Mouse (Mus musculus) megakaryocyte-erythroid progenitor cell, adult 5-6 weeks (primary cell): ENCODE data around the gene Uevld. TPM values are rescaled to one million over a fixed set of nuclear protein-coding genes. Genes with fewer than 3 reads are reported as not detected.

Experiments used
- ATAC-seq: replicated peaks from 2 replicates; pipeline ENCODE4 v1.8.0; 2016; ENCODE audit warnings: mild to moderate bottlenecking, inconsistent platforms; ENCODE audit not compliant: severe bottlenecking, poor library complexity, low FRiP score, low TSS enrichment
- total RNA-seq, 2 experiments: library from RNA; stranded (forward) in 1 of 2; stranded (reverse) in 1 of 2; fragments of 200-1000, 215-1000 nt in 1 of 2; fragments of >200 nt in 1 of 2; fragmentation: Nextera tagmentation in 1 of 2; gene quantifications; 2 replicates each; pipeline ENCODE4 v1.2.3; 2014 to 2017

Gene Uevld
- total RNA-seq, 2 experiments from 2014 or later: 8.0 to 12.0 TPM

DNA sequence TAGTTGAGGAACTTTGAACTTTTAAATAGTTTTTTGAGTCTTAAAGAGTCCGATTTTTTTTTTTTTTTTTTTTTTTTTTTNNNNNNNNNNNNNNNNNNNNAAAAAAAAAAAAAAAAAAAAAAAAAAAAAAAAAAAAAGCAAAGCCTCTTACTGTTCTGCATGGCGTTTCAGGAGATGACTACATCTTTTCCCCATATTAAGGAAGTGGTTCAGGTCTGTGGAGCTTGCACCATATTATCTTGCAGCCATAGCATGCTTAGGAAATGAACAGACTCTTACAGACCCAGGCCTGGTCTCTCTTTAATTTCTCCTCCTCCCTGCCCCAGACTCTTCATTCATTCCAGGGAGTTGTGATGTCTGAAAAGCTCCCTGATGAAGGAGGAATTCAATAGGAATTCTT lies 77.3 kb downstream of the Uevld start:
- ATAC-seq: no peak

DNA sequence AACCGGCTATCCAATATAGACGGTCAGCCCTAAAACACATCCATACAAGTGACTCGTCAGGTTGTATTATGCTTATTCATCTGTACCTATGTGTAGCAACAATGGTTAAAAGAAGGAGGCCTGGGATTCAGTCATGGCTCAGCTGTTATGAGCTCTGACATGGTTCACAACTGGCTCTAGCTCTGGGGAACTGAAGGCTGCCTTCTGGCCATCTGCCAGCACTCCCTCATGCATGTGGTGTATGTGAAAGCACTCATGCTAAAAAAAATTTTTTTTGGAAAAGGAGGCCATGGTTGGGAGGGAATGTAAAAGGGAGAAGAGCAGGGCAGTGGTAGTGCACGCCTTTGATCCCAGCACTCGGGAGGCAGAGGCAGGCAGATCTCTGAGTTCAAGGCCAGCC lies 78.5 kb downstream of the Uevld start:
- no peak for ATAC-seq

- peak; percentile 39 for ATAC-seq
Observed at GRCm38 (mm10) chr7:46877255-46877654, 81.1 kb downstream of the Uevld start.

- no peak for ATAC-seq
Observed at GRCm38 (mm10) chr7:46876841-46877240, 81.5 kb downstream of the Uevld start.

Other genes with a start within 250 kb of the Uevld start
- 19.2 and 19.7 TPM in 2 replicates for gene Saal1, start 247.8 kb downstream of the Uevld start, total RNA-seq (2014; fragmentation: Nextera tagmentation)
- 20.5 and 23.1 TPM in 2 replicates for gene Saal1, start 247.8 kb downstream of the Uevld start, total RNA-seq (2017)
- not detected in 2 replicates for gene Saa3, start 242.8 kb downstream of the Uevld start, total RNA-seq (2014; fragmentation: Nextera tagmentation)
- not detected in 2 replicates for gene Saa3, start 242.8 kb downstream of the Uevld start, total RNA-seq (2017)
- gene Saa4, start 225.9 kb downstream of the Uevld start, total RNA-seq (2014; fragmentation: Nextera tagmentation): not detected in 2 replicates
- gene Saa4, start 225.9 kb downstream of the Uevld start, total RNA-seq (2017): not detected in 2 replicates
- not detected in 2 replicates for gene Saa1, start 215.5 kb downstream of the Uevld start, total RNA-seq (2014; fragmentation: Nextera tagmentation)
- gene Saa1, start 215.5 kb downstream of the Uevld start, total RNA-seq (2017): not detected in 2 replicates
- gene Saa2, start 206.7 kb downstream of the Uevld start, total RNA-seq (2014; fragmentation: Nextera tagmentation): not detected in 2 replicates
- not detected in 2 replicates for gene Saa2, start 206.7 kb downstream of the Uevld start, total RNA-seq (2017)
- 21.2 and 21.7 TPM in 2 replicates for gene Hps5, start 162.5 kb downstream of the Uevld start, total RNA-seq (2014; fragmentation: Nextera tagmentation)
- gene Hps5, start 162.5 kb downstream of the Uevld start, total RNA-seq (2017): 16.2 and 25.1 TPM in 2 replicates
- 64.4 and 68.6 TPM in 2 replicates for gene Gtf2h1, start 162.4 kb downstream of the Uevld start, total RNA-seq (2014; fragmentation: Nextera tagmentation)
- gene Gtf2h1, start 162.4 kb downstream of the Uevld start, total RNA-seq (2017): 144 and 158 TPM in 2 replicates
- 663 and 668 TPM in 2 replicates for gene Ldha, start 117.1 kb downstream of the Uevld start, total RNA-seq (2014; fragmentation: Nextera tagmentation)
- 397 and 483 TPM in 2 replicates for gene Ldha, start 117.1 kb downstream of the Uevld start, total RNA-seq (2017)
- gene Ldhc, start 97.3 kb downstream of the Uevld start, total RNA-seq (2014; fragmentation: Nextera tagmentation): not detected in 2 replicates
- not detected in 2 replicates for gene Ldhc, start 97.3 kb downstream of the Uevld start, total RNA-seq (2017)
- 69.9 and 95.9 TPM in 2 replicates for gene Tsg101, start 38.6 kb downstream of the Uevld start, total RNA-seq (2014; fragmentation: Nextera tagmentation)
- gene Tsg101, start 38.6 kb downstream of the Uevld start, total RNA-seq (2017): 42.1 and 79.1 TPM in 2 replicates
- gene Gm9999, start 25.1 kb upstream of the Uevld start, total RNA-seq (2014; fragmentation: Nextera tagmentation): not detected in 2 replicates
- gene Gm9999, start 25.1 kb upstream of the Uevld start, total RNA-seq (2017): not detected in 2 replicates
- 14.8 and 15.6 TPM in 2 replicates for gene Spty2d1, start 49.9 kb upstream of the Uevld start, total RNA-seq (2014; fragmentation: Nextera tagmentation)
- 28.9 and 33.4 TPM in 2 replicates for gene Spty2d1, start 49.9 kb upstream of the Uevld start, total RNA-seq (2017)
- gene Tmem86a, start 92.1 kb upstream of the Uevld start, total RNA-seq (2014; fragmentation: Nextera tagmentation): 0.77 and 2.3 TPM in 2 replicates
- gene Tmem86a, start 92.1 kb upstream of the Uevld start, total RNA-seq (2017): not detected in 2 replicates
- gene Ptpn5, start 175.2 kb upstream of the Uevld start, total RNA-seq (2014; fragmentation: Nextera tagmentation): not detected in 2 replicates
- not detected in 2 replicates for gene Ptpn5, start 175.2 kb upstream of the Uevld start, total RNA-seq (2017)
- not detected in 2 replicates for gene Mrgpra6, start 246.4 kb upstream of the Uevld start, total RNA-seq (2014; fragmentation: Nextera tagmentation)
- gene Mrgpra6, start 246.4 kb upstream of the Uevld start, total RNA-seq (2017): not detected in 2 replicates